In the genomic region with DNA sequence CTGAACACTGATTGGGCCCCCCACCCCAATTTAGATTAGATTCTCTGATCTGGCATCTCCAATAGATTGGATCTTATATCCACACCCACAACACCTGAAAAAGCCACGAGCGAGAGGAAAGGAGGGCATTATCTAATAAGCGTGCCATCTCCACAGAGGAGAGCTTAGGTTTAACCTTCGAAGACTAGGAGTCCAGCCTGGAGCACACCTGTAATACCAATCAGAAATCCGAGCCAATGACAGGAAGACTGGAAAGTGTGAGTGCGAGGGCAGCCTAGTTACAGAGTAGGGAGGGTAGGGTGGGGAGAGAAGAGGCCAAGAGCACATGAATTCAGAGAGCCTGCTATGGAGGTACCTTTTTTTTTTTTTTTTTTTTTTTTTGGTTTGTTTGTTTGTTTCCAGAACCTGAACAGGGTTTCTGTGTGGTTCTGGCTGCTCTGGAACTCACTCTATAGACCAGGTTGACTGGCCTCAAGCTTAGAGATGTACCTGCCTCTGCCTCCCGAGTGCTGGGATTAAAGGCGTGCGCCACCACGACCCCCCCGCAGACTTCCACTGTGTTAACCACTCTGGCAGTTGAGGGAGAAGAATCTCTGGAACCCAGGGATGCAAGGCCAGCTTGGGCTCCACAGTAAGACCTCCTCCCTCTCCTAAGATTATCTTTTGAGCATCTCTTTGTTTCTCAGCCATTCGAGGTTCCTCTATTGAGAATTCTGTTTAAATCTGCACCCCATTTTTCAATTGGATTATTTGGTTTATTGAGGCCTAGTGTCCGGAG, we compare ENCODE assay signal across 34 mouse cellular contexts. TPM values are rescaled to one million over a fixed set of nuclear protein-coding genes. Genes with fewer than 3 reads are reported as not detected.
"Had no signal": no experiment of that assay in that cellular context is flagged by ENCODE, and none has a peak within 500 bp of the region (broad histone marks: within the 10 kb centered on the region; RNA-seq: fewer than 3 reads in every experiment).

No protein-coding gene starts in this region.

- H3K4me1 ChIP-seq: embryonic facial prominence, embryonic 12.5 days; embryonic facial prominence, embryonic 13.5 days; embryonic facial prominence, embryonic 15.5 days had no signal

- ATAC-seq: forebrain, embryonic 13.5 days; forebrain, embryonic 14.5 days; forebrain, embryonic 15.5 days; forebrain, embryonic 16.5 days; forebrain, postnatal 0 days had no signal

- H3K9me3 ChIP-seq: embryonic facial prominence, embryonic 10.5 days; embryonic facial prominence, embryonic 12.5 days; embryonic facial prominence, embryonic 13.5 days; embryonic facial prominence, embryonic 15.5 days; forebrain, embryonic 10.5 days; forebrain, embryonic 12.5 days; forebrain, embryonic 13.5 days; forebrain, embryonic 15.5 days had no signal

- H3K27ac ChIP-seq: embryonic facial prominence, embryonic 10.5 days; embryonic facial prominence, embryonic 12.5 days; embryonic facial prominence, embryonic 13.5 days; embryonic facial prominence, embryonic 15.5 days; forebrain, embryonic 10.5 days; forebrain, embryonic 12.5 days; forebrain, embryonic 13.5 days; forebrain, embryonic 15.5 days; gastrocnemius, adult 2 months; heart, adult 2 months had no signal

- H3K27me3 ChIP-seq: embryonic facial prominence, embryonic 12.5 days; embryonic facial prominence, embryonic 13.5 days; embryonic facial prominence, embryonic 15.5 days; forebrain, embryonic 12.5 days; forebrain, embryonic 13.5 days; forebrain, embryonic 15.5 days had no signal

- H3K4me2 ChIP-seq: embryonic facial prominence, embryonic 12.5 days; embryonic facial prominence, embryonic 13.5 days; embryonic facial prominence, embryonic 15.5 days; forebrain, embryonic 12.5 days; forebrain, embryonic 13.5 days; forebrain, embryonic 15.5 days had no signal

- H3K4me3 ChIP-seq: embryonic facial prominence, embryonic 10.5 days; embryonic facial prominence, embryonic 12.5 days; embryonic facial prominence, embryonic 13.5 days; embryonic facial prominence, embryonic 15.5 days; erythroblast, embryonic 14.5 days; forebrain, embryonic 10.5 days; forebrain, embryonic 12.5 days; forebrain, embryonic 13.5 days; forebrain, embryonic 15.5 days; gastrocnemius, adult 2 months; heart, adult 2 months had no signal

- DNase-seq: cerebellum, adult 2 months; cerebellum, adult 8-10 months; cerebellum, adult 9-10 months; cerebellum, adult 9-11 months; cerebellum, postnatal 10 days; cerebellum, postnatal 14 days; cerebellum, postnatal 25 days; cerebellum, postnatal 36 days; embryo, embryonic 11 days; forebrain, postnatal 0 days; gastrocnemius, adult 2 months; gastrocnemius, postnatal 10 days; gastrocnemius, postnatal 14 days; gastrocnemius, postnatal 25 days; gastrocnemius, postnatal 36 days; heart, adult 2 months had no signal

- H3K9ac ChIP-seq: embryonic facial prominence, embryonic 12.5 days; embryonic facial prominence, embryonic 13.5 days; embryonic facial prominence, embryonic 15.5 days; forebrain, embryonic 12.5 days; forebrain, embryonic 13.5 days; forebrain, embryonic 15.5 days; forebrain, postnatal 0 days had no signal

RNA-seq across cellular contexts. Expression of a gene that starts 58.4 kb away (rescaled TPM):
- total RNA-seq: common myeloid progenitor, adult 5-6 weeks; gastrocnemius, adult 18-20 months; gastrocnemius, adult 2 months; gastrocnemius, adult 8-10 months; gastrocnemius, postnatal 10 days; gastrocnemius, postnatal 14 days; gastrocnemius, postnatal 25 days; gastrocnemius, postnatal 36 days; gastrocnemius, postnatal 4 days; granulocyte monocyte progenitor cell, adult 5-6 weeks; heart, adult 2 months; heart, adult 8-10 months had no signal
- polyA plus RNA-seq: erythroblast, embryonic 14.5 days; gonadal fat pad, adult 2 months; heart, adult 2 months had no signal
